Mouse (Mus musculus) stomach, embryonic 14.5 days (tissue): ENCODE measurements around the gene Gm128. TPM values are rescaled to one million over a fixed set of nuclear protein-coding genes. Genes with fewer than 3 reads are reported as not detected.

Experiments
- ATAC-seq: fragments of 200-750 bp; cut with Nextera tagmentation; 2 replicates; pipeline ENCODE4 v1.8.0; 2017; ENCODE audit warnings: low read depth, moderate TSS enrichment; ENCODE audit not compliant: insufficient number of reproducible peaks, insufficient read depth, low FRiP score
- H3K27ac ChIP-seq: fragments of 300-500 bp; sonication (generic); 2 replicates; pipeline ENCODE4 v1.5.1; 2014; ENCODE audit warnings: mild to moderate bottlenecking, low read length, moderate library complexity, mixed read lengths
- H3K27me3 ChIP-seq: fragments of 300-500 bp; sonication (generic); 2 replicates; pipeline ENCODE4 v1.6.1; 2014; ENCODE audit warnings: low read length, control low read depth, mixed read lengths; ENCODE audit not compliant: control insufficient read depth, insufficient read depth
- H3K36me3 ChIP-seq: fragments of 300-500 bp; sonication (generic); 2 replicates; pipeline ENCODE4 v1.6.1; 2014; ENCODE audit warnings: mild to moderate bottlenecking, control low read depth, low read length, moderate library complexity, mixed read lengths; ENCODE audit not compliant: control insufficient read depth, insufficient read depth
- H3K4me1 ChIP-seq: fragments of 300-500 bp; sonication (generic); 2 replicates; pipeline ENCODE4 v1.6.1; 2014; ENCODE audit warnings: low read length, control low read depth, mixed read lengths; ENCODE audit not compliant: control insufficient read depth, insufficient read depth
- H3K4me2 ChIP-seq: fragments of 300-500 bp; sonication (generic); replicated peaks from 2 replicates; pipeline ENCODE4 v1.6.1; 2014; ENCODE audit warnings: low read depth, low read length, control low read depth
- H3K4me3 ChIP-seq: fragments of 300-500 bp; sonication (generic); 2 replicates; pipeline ENCODE4 v1.5.1; 2014; ENCODE audit warnings: low read depth, low read length, control low read depth
- H3K9ac ChIP-seq: fragments of 300-500 bp; sonication (generic); replicated peaks from 2 replicates; pipeline ENCODE4 v1.6.1; 2014; ENCODE audit warnings: low read depth, mild to moderate bottlenecking, control low read depth, low read length, moderate library complexity, mixed read lengths
- H3K9me3 ChIP-seq: fragments of 300-500 bp; sonication (generic); 2 replicates; pipeline ENCODE4 v1.6.1; 2016; ENCODE audit warnings: low read depth, low read length, control low read depth; ENCODE audit not compliant: control insufficient read depth
- WGBS: fragments of 180-500 bp; shearing (Covaris S2); extraction: QIAGEN DNeasy Blood & Tissue Kit; methylation state at CpG from one replicate; pipeline ENCODE4 v1.1.7; 2014; 5-methylcytosine and 5-hydroxymethylcytosine counted together
- polyA plus RNA-seq: library from polyadenylated mRNA; unstranded; fragments of >200 nt; fragmentation: Nextera tagmentation; extraction: Ambion mirVana; gene quantifications from 2 replicates; pipeline ENCODE4 v1.2.1, GENCODE M21; 2014

Gene Gm128
- polyA plus RNA-seq, 1 experiment from 2014 or later, result 0.71 TPM

GRCm38 (mm10) chr3:95264724-95265123 is 23.3 kb upstream of the Gm128 start:
- peaks cover 29% of the 10 kb centered on the region for H3K36me3 ChIP-seq
- no peak overlapping the region for H3K27ac ChIP-seq
- H3K4me1 ChIP-seq, result no peaks in the 10 kb centered on the region
- H3K9ac ChIP-seq, result no peak overlapping the region
- H3K27me3 ChIP-seq, result no peaks in the 10 kb centered on the region
- no peak overlapping the region for H3K4me2 ChIP-seq
- 81% methylated on average over 1 of the region's 1 CpGs for WGBS
- ATAC-seq, result no peak
- no peaks in the 10 kb centered on the region for H3K9me3 ChIP-seq
- no peak overlapping the region for H3K4me3 ChIP-seq

GRCm38 (mm10) chr3:95263089-95263739 is 21.8 kb upstream of the Gm128 start:
- Histone ChIP-seq H3K27me3 (no peaks in the 10 kb centered on the region), H3K36me3 (peaks cover 37% of the 10 kb centered on the region), H3K9me3 (no peaks in the 10 kb centered on the region), H3K4me1 (no peaks in the 10 kb centered on the region), H3K4me3 (no peak overlapping the region), H3K27ac (no peak overlapping the region), H3K9ac (no peak overlapping the region), H3K4me2 (no peak overlapping the region)
- ATAC-seq, result no peak
- WGBS, result 44% methylated on average over 11 of the region's 11 CpGs

- ATAC-seq, result no peak
- peaks cover 38% of the 10 kb centered on the region for H3K36me3 ChIP-seq
- H3K4me3 ChIP-seq, result no peak overlapping the region
- 98% methylated on average over 4 of the region's 4 CpGs for WGBS
- no peaks in the 10 kb centered on the region for H3K4me1 ChIP-seq
- no peak overlapping the region for H3K9ac ChIP-seq
- H3K27ac ChIP-seq, result no peak overlapping the region
- H3K4me2 ChIP-seq, result no peak overlapping the region
- H3K27me3 ChIP-seq, result no peaks in the 10 kb centered on the region
- no peaks in the 10 kb centered on the region for H3K9me3 ChIP-seq
These were observed 20.6 kb upstream of the Gm128 start for GRCm38 (mm10) chr3:95261975-95262374.

GRCm38 (mm10) chr3:95256931-95257330 is 15.5 kb upstream of the Gm128 start:
- Histone ChIP-seq H3K27me3 (no peaks in the 10 kb centered on the region), H3K4me1 (no peaks in the 10 kb centered on the region), H3K9me3 (no peaks in the 10 kb centered on the region), H3K27ac (no peak overlapping the region), H3K4me3 (no peak overlapping the region), H3K9ac (no peak overlapping the region), H3K4me2 (no peak overlapping the region), H3K36me3 (peaks cover 31% of the 10 kb centered on the region)
- ATAC-seq, result no peak
- 83% methylated on average over 5 of the region's 5 CpGs for WGBS

- no peak within 1 kb of the TSS for H3K4me2 ChIP-seq
- peaks cover 10% of the 10 kb centered on the region for H3K36me3 ChIP-seq
- H3K4me3 ChIP-seq, result no peak within 1 kb of the TSS
- 44% methylated on average over 7 of the region's 7 CpGs for WGBS
- peak; percentile 54; the same call in 1 of the 2 replicates for ATAC-seq
- H3K9me3 ChIP-seq, result no peaks in the 10 kb centered on the region
- no peak within 1 kb of the TSS; the same call in 1 of the 2 replicates for H3K27ac ChIP-seq
- H3K9ac ChIP-seq, result no peak within 1 kb of the TSS
- H3K4me1 ChIP-seq, result no peaks in the 10 kb centered on the region
- H3K27me3 ChIP-seq, result no peaks in the 10 kb centered on the region
These were observed 9.5 kb upstream of the Gm128 start, which contains the start of gene Bnipl for GRCm38 (mm10) chr3:95250783-95251424. Gene Bnipl, minus strand, starts transcription at chr3:95251193.

GRCm38 (mm10) chr3:95250361-95250760 is 9.0 kb upstream of the Gm128 start:
- WGBS, result 77% methylated on average over 5 of the region's 5 CpGs
- H3K4me1 ChIP-seq, result no peaks in the 10 kb centered on the region

GRCm38 (mm10) chr3:95247660-95248336 is 6.4 kb upstream of the Gm128 start:
- 82% methylated on average over 1 of the region's 1 CpGs for WGBS
- Histone ChIP-seq H3K9me3 (no peaks in the 10 kb centered on the region), H3K4me3 (no peak overlapping the region), H3K27me3 (no peaks in the 10 kb centered on the region), H3K36me3 (peaks cover 4% of the 10 kb centered on the region; the same call in 1 of the 2 replicates), H3K4me2 (no peak overlapping the region), H3K4me1 (no peaks in the 10 kb centered on the region), H3K27ac (no peak overlapping the region), H3K9ac (no peak overlapping the region)
- no peak for ATAC-seq

More at GRCm38 (mm10) chr3:95250361-95250760, 9.0 kb upstream of the Gm128 start:
- H3K9ac ChIP-seq, result no peak overlapping the region
- no peak for ATAC-seq
- no peak overlapping the region for H3K4me2 ChIP-seq
- H3K9me3 ChIP-seq, result no peaks in the 10 kb centered on the region
- H3K4me3 ChIP-seq, result no peak overlapping the region
- peaks cover 8% of the 10 kb centered on the region for H3K36me3 ChIP-seq
- H3K27me3 ChIP-seq, result no peaks in the 10 kb centered on the region
- no peak overlapping the region for H3K27ac ChIP-seq

GRCm38 (mm10) chr3:95246465-95247231 is 5.2 kb upstream of the Gm128 start:
- H3K9ac ChIP-seq, result no peak overlapping the region
- no peak overlapping the region for H3K4me2 ChIP-seq
- ATAC-seq, result no peak
- no peaks in the 10 kb centered on the region for H3K9me3 ChIP-seq
- H3K27me3 ChIP-seq, result no peaks in the 10 kb centered on the region
- no peak overlapping the region for H3K4me3 ChIP-seq
- no peaks in the 10 kb centered on the region for H3K4me1 ChIP-seq
- H3K27ac ChIP-seq, result no peak overlapping the region
- WGBS, result 85% methylated on average over 5 of the region's 5 CpGs
- peaks cover 4% of the 10 kb centered on the region; the same call in 1 of the 2 replicates for H3K36me3 ChIP-seq
